Mouse (Mus musculus) liver, embryonic 16.5 days (tissue): ENCODE measurements around the gene Mr1. TPM values are rescaled to one million over a fixed set of nuclear protein-coding genes. Genes with fewer than 3 reads are reported as not detected.

Experiments
- ATAC-seq: fragments of 200-750 bp; cut with Nextera tagmentation; 2 replicates; pipeline ENCODE4 v1.8.0; 2017; ENCODE audit warnings: low read depth, mild to moderate bottlenecking, moderate number of reproducible peaks, moderate library complexity
- H3K27ac ChIP-seq: fragments of 300-500 bp; sonication (generic); 2 replicates; pipeline ENCODE4 v1.5.1; 2014; ENCODE audit warnings: mild to moderate bottlenecking, low read length
- H3K27me3 ChIP-seq: fragments of 300-500 bp; sonication (generic); 2 replicates; pipeline ENCODE4 v1.6.1; 2014; ENCODE audit warnings: low read depth, low read length, mixed read lengths; ENCODE audit not compliant: control insufficient read depth, insufficient read depth
- H3K36me3 ChIP-seq: fragments of 300-500 bp; sonication (generic); 2 replicates; pipeline ENCODE4 v1.6.1; 2014; ENCODE audit warnings: mild to moderate bottlenecking; ENCODE audit not compliant: control insufficient read depth, insufficient read depth
- H3K4me1 ChIP-seq: fragments of 300-500 bp; sonication (generic); 2 replicates; pipeline ENCODE4 v1.6.1; 2014; ENCODE audit warnings: low read depth, low read length, mixed read lengths; ENCODE audit not compliant: control insufficient read depth
- H3K4me2 ChIP-seq: fragments of 300-500 bp; sonication (generic); 2 replicates; pipeline ENCODE4 v1.6.1; 2014; ENCODE audit warnings: low read depth, low read length, mixed read lengths
- H3K4me3 ChIP-seq: fragments of 300-500 bp; sonication (generic); 2 replicates; pipeline ENCODE4 v1.5.1; 2014; ENCODE audit warnings: low read depth, mild to moderate bottlenecking, low read length
- H3K9ac ChIP-seq: fragments of 300-500 bp; sonication (generic); 2 replicates; pipeline ENCODE4 v1.6.1; 2014; ENCODE audit warnings: low read depth, low read length
- H3K9me3 ChIP-seq: fragments of 300-500 bp; sonication (generic); replicated peaks from 2 replicates; pipeline ENCODE4 v1.6.1; 2016; ENCODE audit warnings: low read length; ENCODE audit not compliant: control insufficient read depth
- WGBS: fragments of 180-500 bp; shearing (Covaris S2); extraction: QIAGEN DNeasy Blood & Tissue Kit; methylation state at CpG from one replicate; pipeline ENCODE4 v1.1.7; 2014; ENCODE audit not compliant: insufficient replicate concordance; 5-methylcytosine and 5-hydroxymethylcytosine counted together
- polyA plus RNA-seq: library from polyadenylated mRNA; unstranded; fragments of >200 nt; fragmentation: Nextera tagmentation; extraction: Ambion mirVana; gene quantifications from 2 replicates; pipeline ENCODE4 v1.2.1, GENCODE M21; 2015

Gene Mr1
- polyA plus RNA-seq, 1 experiment from 2014 or later = 1.1 TPM

DNA sequence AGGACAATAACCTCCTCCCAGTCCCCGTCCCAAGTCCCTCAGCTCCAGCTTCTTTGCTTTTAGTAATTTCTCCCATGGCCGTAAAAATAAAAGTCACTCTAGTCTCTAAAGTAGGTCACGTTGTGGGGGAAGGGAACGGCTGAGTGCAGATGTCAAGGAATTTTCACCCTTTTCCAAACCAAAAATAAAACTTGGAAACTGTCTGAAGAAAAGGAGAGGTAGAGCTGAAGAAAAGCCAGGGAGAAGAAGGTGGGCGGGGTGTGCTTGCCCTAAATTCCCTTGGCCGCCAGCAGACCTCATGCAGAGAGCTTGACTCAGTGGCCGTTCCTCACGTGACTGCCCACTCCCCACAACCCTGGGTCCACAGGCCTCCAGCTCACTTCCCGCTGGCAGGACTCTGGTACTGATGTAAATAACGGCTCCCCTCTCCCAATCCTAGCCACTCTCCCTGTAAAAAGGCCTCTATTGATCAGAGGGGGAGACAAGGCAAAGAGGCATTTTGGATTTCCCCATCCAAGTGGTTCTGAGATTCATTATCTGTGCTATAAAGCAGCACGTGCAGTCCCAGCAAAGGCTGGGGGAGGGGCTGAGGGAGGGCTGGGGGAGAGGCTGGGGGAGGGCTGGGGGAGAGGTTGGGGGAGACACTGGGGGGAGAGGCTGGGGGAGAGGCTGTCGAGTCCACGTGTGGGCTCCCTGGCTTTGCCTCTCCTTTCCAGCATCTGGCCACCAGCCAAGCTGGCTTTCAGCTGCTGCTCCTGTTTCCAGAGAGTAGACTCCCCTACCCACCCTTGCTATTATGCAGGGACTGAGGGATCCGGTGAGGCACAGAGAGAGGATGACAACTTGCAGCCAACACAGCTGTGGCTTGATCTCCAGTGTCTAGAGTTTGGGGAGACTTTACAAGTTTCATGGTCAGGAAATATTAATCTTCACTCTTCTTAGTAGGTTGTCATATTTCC lies 54.5 kb downstream of the Mr1 start:
- Histone ChIP-seq H3K27me3 (no peaks in the 10 kb centered on the region), H3K9ac (no peak overlapping the region), H3K4me2 (no peak overlapping the region), H3K27ac (no peak overlapping the region), H3K36me3 (no peaks in the 10 kb centered on the region), H3K9me3 (no peaks in the 10 kb centered on the region), H3K4me1 (peaks cover 8% of the 10 kb centered on the region), H3K4me3 (no peak overlapping the region)
- WGBS = 43% methylated on average over 14 of the region's 14 CpGs
- ATAC-seq = no peak

DNA sequence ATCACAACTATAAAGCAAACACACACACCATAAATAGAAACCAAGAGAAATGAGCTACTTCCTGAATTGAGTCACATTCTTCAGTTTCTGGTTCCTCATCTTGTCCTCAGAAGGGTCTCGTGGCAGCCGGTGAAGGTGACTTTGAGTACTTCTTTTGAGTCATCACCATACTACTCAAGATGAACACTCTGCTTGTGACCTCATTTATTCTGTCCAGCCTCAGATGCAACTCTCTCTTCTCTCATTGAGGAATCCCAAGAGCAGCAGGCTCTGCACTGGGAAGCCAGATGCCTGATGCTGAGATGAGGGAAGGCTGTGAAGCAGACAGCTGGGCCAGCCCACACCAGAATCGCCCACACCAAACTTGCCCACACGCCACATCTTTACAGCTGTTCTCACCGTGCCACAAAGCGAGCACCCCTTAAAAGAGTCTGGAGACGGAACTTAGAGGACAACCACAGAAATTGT lies 55.2 kb downstream of the Mr1 start:
- H3K4me3 ChIP-seq = no peak overlapping the region
- H3K27ac ChIP-seq = no peak overlapping the region
- no peaks in the 10 kb centered on the region for H3K27me3 ChIP-seq
- H3K4me1 ChIP-seq = peaks cover 11% of the 10 kb centered on the region
- H3K9ac ChIP-seq = no peak overlapping the region
- no peak overlapping the region for H3K4me2 ChIP-seq
- H3K36me3 ChIP-seq = no peaks in the 10 kb centered on the region
- 44% methylated on average over 7 of the region's 7 CpGs for WGBS
- no peaks in the 10 kb centered on the region for H3K9me3 ChIP-seq
- no peak for ATAC-seq

GRCm38 (mm10) chr1:155090736-155091135 lies 55.9 kb downstream of the Mr1 start:
- 50% methylated on average over 1 of the region's 1 CpGs for WGBS
- Histone ChIP-seq H3K27me3 (no peaks in the 10 kb centered on the region), H3K4me3 (no peak overlapping the region), H3K9me3 (no peaks in the 10 kb centered on the region), H3K9ac (no peak overlapping the region), H3K27ac (no peak overlapping the region), H3K36me3 (no peaks in the 10 kb centered on the region), H3K4me1 (peaks cover 15% of the 10 kb centered on the region), H3K4me2 (no peak overlapping the region)
- no peak for ATAC-seq

DNA sequence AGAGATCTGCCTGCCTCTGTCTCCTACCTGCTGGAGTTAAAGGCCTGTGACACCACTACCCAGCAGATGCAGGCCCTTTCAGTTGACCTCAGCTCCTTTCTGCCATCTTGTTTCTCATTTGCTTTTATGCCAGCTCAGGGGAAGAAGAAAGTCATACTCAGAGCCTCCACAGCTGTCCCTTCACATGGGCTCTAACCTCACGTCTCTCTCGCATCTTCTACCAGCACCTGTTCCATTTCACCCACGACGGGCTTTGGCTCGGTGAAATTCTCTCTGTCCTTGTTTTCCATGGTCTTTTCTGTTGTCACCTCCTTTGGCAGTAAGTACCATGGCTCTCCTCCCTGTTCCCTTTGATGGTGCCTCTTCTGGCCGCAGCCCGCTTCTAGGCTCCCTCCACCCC lies 56.3 kb downstream of the Mr1 start:
- Histone ChIP-seq H3K9ac (no peak overlapping the region), H3K27ac (no peak overlapping the region), H3K27me3 (no peaks in the 10 kb centered on the region), H3K4me3 (no peak overlapping the region), H3K36me3 (no peaks in the 10 kb centered on the region), H3K9me3 (no peaks in the 10 kb centered on the region), H3K4me2 (no peak overlapping the region), H3K4me1 (peaks cover 15% of the 10 kb centered on the region)
- ATAC-seq = no peak
- WGBS = 87% methylated on average over 7 of the region's 7 CpGs

DNA sequence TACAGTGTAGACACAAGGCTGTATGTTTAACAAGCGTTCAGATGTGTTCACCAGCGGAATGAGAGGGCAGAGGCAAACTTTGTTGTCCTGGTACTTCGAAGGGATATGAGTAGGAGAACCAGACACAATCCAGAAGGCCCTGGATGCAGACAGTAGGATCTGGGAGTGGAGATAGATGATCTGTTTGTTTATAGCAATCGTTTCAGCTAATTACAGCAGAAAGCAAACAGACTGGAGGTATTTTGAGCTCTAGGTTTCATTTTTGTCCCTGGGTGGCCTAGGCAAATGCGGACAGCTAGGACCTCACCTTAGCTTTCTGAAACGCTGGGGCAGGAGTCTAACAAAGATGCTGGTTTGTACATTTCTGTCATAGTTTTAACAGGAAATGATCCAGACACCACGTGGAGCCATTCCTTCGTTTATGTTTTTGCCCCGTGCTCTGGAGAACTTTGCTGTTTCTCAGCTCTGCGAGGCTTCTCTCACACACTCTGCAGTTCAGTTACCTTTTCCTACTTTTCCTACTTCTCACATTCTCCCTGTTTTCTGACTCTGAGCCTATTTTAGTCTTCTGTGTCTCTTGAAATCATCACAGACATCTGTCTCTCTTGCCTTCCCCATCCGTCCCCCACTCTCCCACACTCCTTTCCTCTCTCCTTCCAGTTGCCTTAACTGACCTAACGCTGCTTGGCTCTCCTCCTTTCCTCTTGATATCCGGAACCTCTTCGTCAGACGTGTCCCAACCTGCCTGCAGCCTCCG lies 57.6 kb downstream of the Mr1 start:
- no peak for ATAC-seq
- peaks cover under 1% of the 10 kb centered on the region; the same call in 1 of the 2 replicates for H3K27me3 ChIP-seq
- H3K9me3 ChIP-seq = no peaks in the 10 kb centered on the region
- H3K36me3 ChIP-seq = no peaks in the 10 kb centered on the region
- WGBS = 47% methylated on average over 16 of the region's 16 CpGs
- H3K4me2 ChIP-seq = no peak overlapping the region
- H3K4me1 ChIP-seq = peaks cover 22% of the 10 kb centered on the region
- no peak overlapping the region for H3K27ac ChIP-seq
- H3K4me3 ChIP-seq = no peak overlapping the region
- H3K9ac ChIP-seq = no peak overlapping the region

DNA sequence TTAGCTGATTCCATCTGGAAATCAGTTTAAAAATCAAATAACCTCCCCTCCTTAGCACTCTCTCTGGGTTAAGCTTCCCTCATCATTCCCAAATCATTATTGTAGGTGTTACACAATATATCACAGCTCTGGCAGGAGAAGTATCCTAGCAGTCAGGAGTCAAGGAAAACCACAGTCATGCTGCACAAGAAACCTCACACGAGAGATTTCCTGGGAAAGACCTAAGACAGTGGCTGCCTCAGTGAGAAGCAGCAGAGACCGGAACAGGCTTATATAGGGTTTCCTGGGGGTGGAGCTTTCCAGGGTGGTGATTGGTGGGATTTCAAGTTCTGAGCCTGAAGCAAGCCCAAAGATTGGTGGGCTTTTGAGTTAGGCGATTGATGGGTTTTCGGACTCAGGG lies 58.6 kb downstream of the Mr1 start:
- Histone ChIP-seq H3K4me2 (no peak overlapping the region), H3K4me3 (no peak overlapping the region), H3K4me1 (peaks cover 22% of the 10 kb centered on the region), H3K27me3 (peaks cover 10% of the 10 kb centered on the region), H3K27ac (no peak overlapping the region), H3K9ac (no peak overlapping the region), H3K36me3 (no peaks in the 10 kb centered on the region), H3K9me3 (no peaks in the 10 kb centered on the region)
- WGBS = 66% methylated on average over 4 of the region's 4 CpGs
- ATAC-seq = no peak

DNA sequence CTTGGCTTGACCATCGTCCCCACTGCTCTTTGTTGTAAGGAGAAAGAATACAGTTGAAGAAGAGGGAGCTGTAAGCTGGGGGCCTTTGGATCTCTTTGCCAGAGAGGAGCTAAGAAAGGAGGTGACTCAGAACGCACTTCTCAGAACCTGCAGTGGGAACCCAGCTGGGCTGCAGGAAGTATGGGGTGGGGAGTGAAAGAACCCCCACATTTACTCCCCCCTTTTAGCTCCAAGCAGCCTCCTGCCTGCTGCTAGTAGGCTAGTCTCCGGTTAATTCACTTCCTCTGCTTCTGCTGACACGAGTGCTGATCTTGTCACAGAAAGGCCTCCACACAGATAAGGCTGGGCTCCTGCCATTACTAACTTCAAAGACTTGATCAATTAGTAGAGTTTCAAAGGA lies 59.7 kb downstream of the Mr1 start:
- H3K4me1 ChIP-seq = peaks cover 25% of the 10 kb centered on the region
- no peak overlapping the region for H3K9ac ChIP-seq
- H3K36me3 ChIP-seq = no peaks in the 10 kb centered on the region
- WGBS = 5% methylated on average over 4 of the region's 4 CpGs
- ATAC-seq = no peak
- H3K27ac ChIP-seq = no peak overlapping the region
- no peak overlapping the region for H3K4me3 ChIP-seq
- peaks cover 20% of the 10 kb centered on the region for H3K27me3 ChIP-seq
- H3K4me2 ChIP-seq = no peak overlapping the region
- no peaks in the 10 kb centered on the region for H3K9me3 ChIP-seq

DNA sequence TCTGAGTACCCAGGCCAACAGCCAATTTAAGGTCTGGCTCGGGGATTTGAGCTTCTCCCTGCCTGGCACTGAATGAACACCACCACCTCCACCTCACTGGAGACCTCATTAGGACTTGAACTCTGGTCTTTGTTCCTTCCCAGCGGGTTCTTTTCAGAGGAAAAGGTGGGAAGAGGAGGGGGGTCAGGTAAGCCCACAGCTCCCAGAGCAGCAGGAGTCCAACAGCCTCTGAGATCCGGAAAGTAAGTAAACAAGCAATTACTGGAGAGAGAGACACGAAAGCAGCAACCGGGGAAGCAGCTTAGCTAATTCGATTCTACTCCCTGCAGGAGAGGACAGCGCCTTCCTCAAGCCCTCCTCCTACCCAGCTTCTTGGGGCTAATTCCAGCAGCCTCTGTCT lies 60.2 kb downstream of the Mr1 start:
- Histone ChIP-seq H3K27ac (no peak overlapping the region), H3K4me2 (no peak overlapping the region), H3K9me3 (no peaks in the 10 kb centered on the region), H3K4me3 (no peak overlapping the region), H3K9ac (no peak overlapping the region), H3K36me3 (no peaks in the 10 kb centered on the region), H3K27me3 (peaks cover 20% of the 10 kb centered on the region), H3K4me1 (peaks cover 24% of the 10 kb centered on the region)
- no peak for ATAC-seq
- WGBS = 27% methylated on average over 7 of the region's 7 CpGs

DNA sequence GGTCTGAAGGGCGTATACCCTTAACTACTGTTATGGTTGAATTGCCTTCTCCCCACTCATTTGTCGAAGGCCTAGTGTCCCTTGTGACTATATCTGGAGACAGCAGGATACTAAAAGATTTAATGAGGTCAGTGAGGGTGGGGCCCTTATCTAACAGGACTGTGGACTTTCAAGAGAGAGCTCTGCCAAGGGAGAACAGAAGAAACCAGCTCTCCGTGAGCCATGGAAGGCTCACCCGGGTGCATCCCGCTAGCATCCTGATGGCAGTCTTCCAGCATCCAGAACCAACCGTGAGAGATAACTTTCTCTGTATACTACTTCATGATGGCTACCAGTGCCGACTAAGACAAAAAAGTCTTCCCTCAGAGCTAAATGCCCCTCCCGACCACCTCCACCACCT lies 61.8 kb downstream of the Mr1 start:
- Histone ChIP-seq H3K4me2 (no peak overlapping the region), H3K36me3 (no peaks in the 10 kb centered on the region), H3K27me3 (peaks cover 20% of the 10 kb centered on the region), H3K9me3 (no peaks in the 10 kb centered on the region), H3K4me1 (peaks cover 24% of the 10 kb centered on the region), H3K4me3 (no peak overlapping the region), H3K9ac (no peak overlapping the region), H3K27ac (no peak overlapping the region)
- 33% methylated on average over 8 of the region's 8 CpGs for WGBS
- no peak for ATAC-seq
